Mouse (Mus musculus) olfactory bulb, adult 2 months (tissue): Measurements from ENCODE around the gene Myo10.

Experiments
- CTCF ChIP-seq: fragments of 200-500 bp; IDR thresholded peaks from 2 replicates; pipeline ENCODE4 v1.5.1; 2012; ENCODE audit warnings: low read depth, mild to moderate bottlenecking, low read length, moderate library complexity; ENCODE audit not compliant: insufficient read depth
- POLR2A ChIP-seq: fragments of 200-500 bp; IDR thresholded peaks from 2 replicates; pipeline ENCODE4 v1.6.1; 2012; ENCODE audit warnings: mild to moderate bottlenecking, low read depth, low read length, moderate library complexity; ENCODE audit not compliant: insufficient read depth

DNA sequence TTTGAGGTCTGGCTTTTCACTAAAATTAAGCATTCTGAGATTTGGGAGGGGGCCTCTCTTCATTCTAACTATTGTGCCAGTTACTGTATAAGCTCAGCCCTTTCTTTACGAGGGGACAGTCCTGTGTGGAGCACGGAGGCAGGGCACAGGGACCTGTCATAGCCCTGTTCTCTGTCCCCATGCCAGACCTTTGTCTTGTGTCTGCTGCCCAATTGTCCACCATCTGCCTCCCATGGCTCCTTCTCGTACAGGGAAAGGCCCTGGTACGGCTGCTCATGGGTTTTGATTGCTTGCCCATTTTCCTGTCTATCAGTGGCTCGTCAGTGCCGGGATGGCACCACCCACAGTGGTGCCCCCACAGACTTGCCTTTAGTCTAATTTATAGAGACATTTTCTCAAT, 74.3 kb downstream of the Myo10 start:
- TF ChIP-seq POLR2A (no peak), CTCF (no peak)
